Mouse (Mus musculus) stomach, postnatal 0 days (tissue): ENCODE data around the gene Gm11060. TPM values are rescaled to one million over a fixed set of nuclear protein-coding genes. Genes with fewer than 3 reads are reported as not detected.

ENCODE experiments used
- ATAC-seq: fragments of 200-750 bp; cut with Nextera tagmentation; 2 replicates; pipeline ENCODE4 v1.8.0; 2017; ENCODE audit not compliant: low FRiP score, low TSS enrichment
- DNase-seq: peaks from one replicate; pipeline ENCODE4 v3.0.0-alpha.2; 2016; ENCODE audit warnings: low spot score
- H3K27ac ChIP-seq: fragments of 300-500 bp; sonication (generic); replicated peaks from 2 replicates; pipeline ENCODE4 v1.5.1; 2014; ENCODE audit warnings: mild to moderate bottlenecking, control low read depth
- H3K27me3 ChIP-seq: fragments of 300-500 bp; sonication (generic); 2 replicates; pipeline ENCODE4 v1.6.1; 2014; ENCODE audit warnings: low read length; ENCODE audit not compliant: control insufficient read depth, insufficient read depth
- H3K36me3 ChIP-seq: fragments of 300-500 bp; sonication (generic); 2 replicates; pipeline ENCODE4 v1.6.1; 2014; ENCODE audit warnings: low read length, mixed read lengths; ENCODE audit not compliant: control insufficient read depth, insufficient read depth
- H3K4me1 ChIP-seq: fragments of 300-500 bp; sonication (generic); replicated peaks from 2 replicates; pipeline ENCODE4 v1.6.1; 2014; ENCODE audit warnings: antibody characterized with exemption; ENCODE audit not compliant: control insufficient read depth, insufficient read depth
- H3K4me2 ChIP-seq: fragments of 300-500 bp; sonication (generic); replicated peaks from 2 replicates; pipeline ENCODE4 v1.6.1; 2014; ENCODE audit warnings: low read depth, mild to moderate bottlenecking, control low read depth, moderate library complexity
- H3K4me3 ChIP-seq: fragments of 300-500 bp; sonication (generic); 2 replicates; pipeline ENCODE4 v1.5.1; 2014; ENCODE audit warnings: low read depth, low read length, control low read depth
- H3K9ac ChIP-seq: fragments of 300-500 bp; sonication (generic); 2 replicates; pipeline ENCODE4 v1.6.1; 2014; ENCODE audit warnings: mild to moderate bottlenecking, low read length, control low read depth, mixed read lengths
- H3K9me3 ChIP-seq: fragments of 300-500 bp; sonication (generic); 2 replicates; pipeline ENCODE4 v1.6.1; 2016; ENCODE audit warnings: low read length; ENCODE audit not compliant: control insufficient read depth
- CTCF ChIP-seq: IDR thresholded peaks from 2 replicates; pipeline ENCODE4 v1.5.1; 2016; ENCODE audit warnings: antibody characterized with exemption, low read depth, mild to moderate bottlenecking, moderate library complexity
- EP300 ChIP-seq: optimal IDR thresholded peaks from 2 replicates; pipeline ENCODE3; 2016; ENCODE audit warnings: antibody characterized with exemption
- WGBS: fragments of 180-500 bp; shearing (Covaris S2); extraction: QIAGEN DNeasy Blood & Tissue Kit; methylation state at CpG from one replicate; pipeline ENCODE4 v1.1.7; 2014; 5-methylcytosine and 5-hydroxymethylcytosine counted together
- polyA plus RNA-seq: library from polyadenylated mRNA; unstranded; fragments of >200 nt; fragmentation: Nextera tagmentation; extraction: Ambion mirVana; gene quantifications from 2 replicates; pipeline ENCODE4 v1.2.1, GENCODE M21; 2015

The Gm11060 gene
- polyA plus RNA-seq, 1 experiment from 2014 or later = not detected

DNA sequence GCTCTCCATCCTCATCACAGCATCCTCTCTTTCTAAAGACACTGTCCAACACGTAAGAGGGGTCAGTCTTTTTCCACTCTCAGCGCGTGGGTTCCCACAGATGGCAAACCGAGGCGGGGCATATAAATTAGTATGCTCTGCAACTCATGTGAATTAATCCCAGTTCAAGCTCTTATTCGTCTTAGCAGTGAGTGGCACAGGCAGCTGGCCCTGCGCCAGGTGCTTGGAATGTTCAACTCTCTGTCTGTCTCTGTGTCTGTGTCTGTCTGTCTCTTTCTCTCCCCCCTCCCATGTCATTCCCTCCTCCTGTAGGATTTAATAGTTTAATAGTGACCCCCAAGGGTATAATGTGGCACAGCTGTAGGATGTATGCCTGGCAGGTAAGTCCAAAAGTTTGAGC, 7.6 kb downstream of the Gm11060 start:
- no peak for ATAC-seq
- no peak for TF ChIP-seq CTCF
- TF ChIP-seq EP300 = no peak
- H3K27me3 ChIP-seq = no peaks in the 10 kb centered on the region
- H3K4me3 ChIP-seq = no peak overlapping the region
- no peak overlapping the region for H3K27ac ChIP-seq
- WGBS = 61% methylated on average over 7 of the region's 7 CpGs
- H3K9ac ChIP-seq = no peak overlapping the region
- H3K4me1 ChIP-seq = no peaks in the 10 kb centered on the region
- no peaks in the 10 kb centered on the region for H3K9me3 ChIP-seq
- H3K36me3 ChIP-seq = no peaks in the 10 kb centered on the region
- no peak for DNase-seq
- H3K4me2 ChIP-seq = no peak overlapping the region

GRCm38 (mm10) chr2:105100541-105100940, 8.7 kb downstream of the Gm11060 start:
- Histone ChIP-seq H3K9me3 (no peaks in the 10 kb centered on the region), H3K36me3 (no peaks in the 10 kb centered on the region), H3K27ac (no peak overlapping the region), H3K9ac (no peak overlapping the region), H3K4me1 (no peaks in the 10 kb centered on the region), H3K4me3 (no peak overlapping the region), H3K4me2 (no peak overlapping the region), H3K27me3 (no peaks in the 10 kb centered on the region)
- DNase-seq (no peak), ATAC-seq (no peak)
- WGBS = 47% methylated on average over 7 of the region's 7 CpGs
- TF ChIP-seq CTCF = no peak
- no peak for TF ChIP-seq EP300

GRCm38 (mm10) chr2:105108703-105109158, 16.9 kb downstream of the Gm11060 start:
- H3K9me3 ChIP-seq = no peaks in the 10 kb centered on the region
- H3K36me3 ChIP-seq = no peaks in the 10 kb centered on the region
- no peak overlapping the region for H3K9ac ChIP-seq
- no peak for ATAC-seq
- no peak for TF ChIP-seq EP300
- peak; percentile 48 for TF ChIP-seq CTCF
- H3K4me3 ChIP-seq = no peak overlapping the region
- H3K4me2 ChIP-seq = no peak overlapping the region
- DNase-seq = peak; percentile 27
- H3K27me3 ChIP-seq = no peaks in the 10 kb centered on the region
- 22% methylated on average over 6 of the region's 6 CpGs for WGBS
- no peaks in the 10 kb centered on the region for H3K4me1 ChIP-seq
- H3K27ac ChIP-seq = no peak overlapping the region

DNA sequence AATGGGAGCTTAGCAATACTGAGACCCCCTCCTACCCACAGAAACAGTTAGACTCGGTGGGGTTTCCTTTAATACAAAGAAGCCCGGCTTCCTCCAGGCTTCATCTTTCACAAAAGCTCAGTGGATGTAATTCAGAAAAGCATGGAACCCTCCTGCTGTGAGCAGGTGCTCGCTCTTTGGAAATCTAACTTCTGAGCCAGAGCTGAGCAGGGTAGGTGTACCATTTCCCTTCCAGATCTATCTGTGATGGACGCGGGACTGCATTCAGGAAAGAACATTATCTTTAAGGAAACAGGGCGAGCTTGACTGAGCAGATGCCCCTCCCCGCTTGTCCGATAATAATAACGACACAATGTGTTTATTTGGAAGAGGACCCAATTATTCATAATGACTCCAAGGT, 22.3 kb downstream of the Gm11060 start:
- Histone ChIP-seq H3K9me3 (no peaks in the 10 kb centered on the region), H3K4me2 (no peak overlapping the region), H3K27ac (no peak overlapping the region), H3K27me3 (no peaks in the 10 kb centered on the region), H3K4me1 (no peaks in the 10 kb centered on the region), H3K36me3 (no peaks in the 10 kb centered on the region), H3K9ac (no peak overlapping the region), H3K4me3 (no peak overlapping the region)
- 40% methylated on average over 9 of the region's 9 CpGs for WGBS
- TF ChIP-seq EP300 = no peak
- TF ChIP-seq CTCF = no peak
- ATAC-seq (no peak), DNase-seq (no peak)

DNA sequence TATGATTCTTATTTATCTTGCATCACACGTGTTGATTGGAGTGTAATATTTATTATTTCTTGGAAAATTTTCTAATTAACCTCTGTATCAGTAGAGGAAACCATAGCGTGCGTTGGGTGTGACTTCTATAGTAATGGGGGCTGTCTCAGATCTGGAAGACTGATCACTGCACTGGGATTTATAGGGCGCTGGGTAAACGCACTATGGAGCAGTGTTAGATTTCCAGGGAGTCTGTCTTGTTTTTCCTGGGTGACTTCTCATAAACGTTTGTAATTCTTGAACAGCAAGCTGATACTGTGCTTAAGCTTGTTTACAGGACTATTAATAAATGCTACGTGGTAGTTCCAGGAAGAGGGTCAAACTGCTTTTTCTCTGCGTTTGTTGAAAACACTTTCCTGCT, 25.9 kb downstream of the Gm11060 start:
- no peak for TF ChIP-seq EP300
- TF ChIP-seq CTCF = no peak
- no peak for ATAC-seq
- H3K4me1 ChIP-seq = no peaks in the 10 kb centered on the region
- H3K27me3 ChIP-seq = no peaks in the 10 kb centered on the region; the same call in 1 of the 2 replicates
- H3K9me3 ChIP-seq = no peaks in the 10 kb centered on the region
- WGBS = 32% methylated on average over 8 of the region's 8 CpGs
- H3K36me3 ChIP-seq = no peaks in the 10 kb centered on the region
- H3K4me2 ChIP-seq = no peak overlapping the region
- no peak for DNase-seq
- no peak overlapping the region for H3K9ac ChIP-seq
- no peak overlapping the region for H3K27ac ChIP-seq
- no peak overlapping the region for H3K4me3 ChIP-seq

- no peak overlapping the region for H3K4me3 ChIP-seq
- WGBS = 17% methylated on average over 8 of the region's 8 CpGs
- DNase-seq = no peak
Observed at GRCm38 (mm10) chr2:105122216-105122615, 30.4 kb downstream of the Gm11060 start.

More at GRCm38 (mm10) chr2:105122216-105122615, 30.4 kb downstream of the Gm11060 start:
- no peak overlapping the region for H3K9ac ChIP-seq
- no peak overlapping the region for H3K4me2 ChIP-seq
- no peaks in the 10 kb centered on the region for H3K9me3 ChIP-seq
- no peaks in the 10 kb centered on the region for H3K4me1 ChIP-seq
- no peaks in the 10 kb centered on the region for H3K36me3 ChIP-seq
- TF ChIP-seq EP300 = no peak
- TF ChIP-seq CTCF = no peak
- ATAC-seq = no peak
- peaks cover 31% of the 10 kb centered on the region for H3K27me3 ChIP-seq
- no peak overlapping the region for H3K27ac ChIP-seq
